In genomic region chr9:59949981-59950380, GRCm38 (mm10) we compare ENCODE assay signal across 26 mouse cellular contexts. TPM values are rescaled to one million over a fixed set of nuclear protein-coding genes. Genes with fewer than 3 reads are reported as not detected.
"Had no signal": no experiment of that assay in that cellular context is flagged by ENCODE, and none has a peak within 500 bp of the region (broad histone marks: within the 10 kb centered on the region; RNA-seq: fewer than 3 reads in every experiment).

No protein-coding gene starts in this region.

- H3K27me3 ChIP-seq: heart, embryonic 15.5 days; hindbrain, embryonic 12.5 days; hindbrain, embryonic 15.5 days; kidney, embryonic 15.5 days; limb, embryonic 13.5 days; limb, embryonic 15.5 days had no signal

- H3K4me2 ChIP-seq: heart, embryonic 11.5 days; heart, embryonic 13.5 days; heart, embryonic 15.5 days; hindbrain, embryonic 12.5 days; hindbrain, embryonic 15.5 days; kidney, embryonic 15.5 days; limb, embryonic 13.5 days; limb, embryonic 15.5 days had no signal

- H3K36me3 ChIP-seq: heart, embryonic 13.5 days; heart, embryonic 15.5 days; hindbrain, embryonic 10.5 days; hindbrain, embryonic 12.5 days; hindbrain, embryonic 15.5 days; kidney, embryonic 15.5 days; limb, embryonic 13.5 days; limb, embryonic 15.5 days had no signal

- H3K27ac ChIP-seq: gastrocnemius, adult 2 months; heart, adult 2 months; heart, embryonic 13.5 days; heart, embryonic 15.5 days; hindbrain, embryonic 12.5 days; hindbrain, embryonic 15.5 days; hindbrain, postnatal 0 days; kidney, embryonic 15.5 days; kidney, postnatal 0 days; limb, embryonic 13.5 days; limb, embryonic 15.5 days had no signal

- H3K9me3 ChIP-seq: heart, embryonic 13.5 days; heart, embryonic 15.5 days; hindbrain, embryonic 10.5 days; hindbrain, embryonic 12.5 days; hindbrain, embryonic 15.5 days; kidney, embryonic 15.5 days; limb, embryonic 13.5 days; limb, embryonic 15.5 days had no signal

- ATAC-seq: forebrain, embryonic 16.5 days; hindbrain, postnatal 0 days had no signal

- H3K4me3 ChIP-seq: gastrocnemius, adult 2 months; heart, adult 2 months; heart, embryonic 13.5 days; heart, embryonic 15.5 days; hindbrain, embryonic 10.5 days; hindbrain, embryonic 12.5 days; hindbrain, embryonic 15.5 days; kidney, embryonic 15.5 days; limb, embryonic 13.5 days; limb, embryonic 15.5 days had no signal

- H3K9ac ChIP-seq: heart, embryonic 13.5 days; heart, embryonic 15.5 days; hindbrain, embryonic 12.5 days; hindbrain, embryonic 15.5 days; kidney, embryonic 15.5 days; limb, embryonic 13.5 days; limb, embryonic 15.5 days had no signal

- H3K4me1 ChIP-seq: hindbrain, embryonic 15.5 days had no signal

- DNase-seq: gastrocnemius, adult 2 months; gastrocnemius, postnatal 10 days; gastrocnemius, postnatal 25 days; heart, postnatal 4 days; kidney, adult 11 months; kidney, adult 2 months; kidney, adult 9 months; layer of hippocampus, adult 9-11 months; layer of hippocampus, postnatal 36 days; left cerebral cortex, postnatal 4 days had no signal

RNA-seq across cellular contexts. Expression of gene Nr2e3, which starts 10.5 kb away (rescaled TPM):
- polyA plus RNA-seq: forebrain, embryonic 16.5 days; frontal cortex, adult 2 months; heart, adult 2 months; heart, embryonic 11.5 days; heart, embryonic 13.5 days; heart, embryonic 15.5 days; heart, postnatal 0 days; hindbrain, embryonic 10.5 days; hindbrain, embryonic 15.5 days; hindbrain, postnatal 0 days; kidney, embryonic 15.5 days; kidney, postnatal 0 days; liver, adult 2 months had no signal
